Mouse (Mus musculus) spleen, postnatal 10 days (tissue): Measurements from ENCODE around the gene Armc2.

Experiments used
- DNase-seq, 2 experiments: peaks; one replicate each; pipeline ENCODE4 v3.0.0; 2021 to 2022; ENCODE audit warnings: low spot score in 2 of 2

Armc2 gene

GRCm38 (mm10) chr10:41907950-41908349, 110.3 kb downstream of the Armc2 start:
- no peak for DNase-seq

DNA sequence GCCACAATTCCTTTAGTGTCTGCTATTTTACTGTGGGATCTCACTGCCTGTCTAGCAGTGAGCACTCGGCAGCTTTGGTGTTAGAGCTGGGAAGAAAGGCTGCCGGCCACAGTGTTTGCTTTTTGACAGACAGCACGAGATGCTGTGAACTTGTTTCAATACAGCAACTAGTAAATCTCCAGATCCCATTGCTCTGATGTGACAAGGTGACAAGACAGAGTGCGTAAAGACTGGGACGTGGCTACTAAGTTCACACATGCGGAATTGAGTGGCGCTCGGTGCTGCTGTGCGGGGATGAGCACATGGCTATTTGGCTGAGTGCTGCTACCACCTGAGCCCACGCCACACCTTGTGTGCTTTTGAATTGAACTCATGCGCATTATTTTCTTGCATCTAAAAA, 110.8 kb downstream of the Armc2 start:
- no peak for DNase-seq

GRCm38 (mm10) chr10:41901864-41902263, 116.4 kb downstream of the Armc2 start:
- DNase-seq = no peak

DNA sequence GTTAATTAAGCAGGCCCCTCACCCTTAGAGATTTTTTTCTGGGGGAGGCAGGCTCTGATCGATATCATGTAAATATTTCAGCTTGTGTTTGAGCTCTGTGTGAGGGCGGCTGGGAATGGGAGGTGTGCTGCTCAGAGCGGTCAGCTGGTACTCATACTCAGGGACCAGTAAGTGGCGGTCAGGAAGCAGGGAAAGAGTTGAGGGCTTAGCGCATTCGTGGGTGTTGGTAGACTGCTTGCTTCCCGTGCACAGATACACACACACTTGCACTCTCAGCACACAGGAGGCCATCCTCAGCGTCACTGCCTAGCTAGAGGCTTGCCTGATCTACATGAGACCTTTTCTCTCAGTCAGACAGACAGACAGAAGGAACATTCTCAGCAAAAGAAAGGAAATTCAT, 116.8 kb downstream of the Armc2 start:
- DNase-seq = no peak

- DNase-seq = no peak
These were observed 121.4 kb downstream of the Armc2 start for GRCm38 (mm10) chr10:41896865-41897264.

DNA sequence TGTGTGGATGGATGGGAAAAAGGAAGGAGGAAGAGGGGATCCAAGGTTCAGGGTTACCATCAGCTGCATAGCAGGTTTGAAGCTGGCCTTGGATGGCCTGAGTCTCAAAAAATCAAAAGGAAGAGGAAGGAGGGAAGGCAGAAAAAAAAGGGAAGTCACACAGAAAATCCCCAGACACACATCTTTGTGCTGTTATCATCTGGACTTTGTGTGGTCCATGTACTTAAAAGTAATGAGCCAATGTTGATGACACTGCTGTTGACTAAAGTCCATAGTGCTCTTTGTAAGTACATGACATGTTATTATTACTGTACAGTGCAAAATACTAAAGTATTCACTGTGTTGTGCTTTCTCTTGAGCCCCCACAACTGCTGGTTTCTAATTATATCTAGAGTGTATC, 121.8 kb downstream of the Armc2 start:
- DNase-seq = no peak

DNA sequence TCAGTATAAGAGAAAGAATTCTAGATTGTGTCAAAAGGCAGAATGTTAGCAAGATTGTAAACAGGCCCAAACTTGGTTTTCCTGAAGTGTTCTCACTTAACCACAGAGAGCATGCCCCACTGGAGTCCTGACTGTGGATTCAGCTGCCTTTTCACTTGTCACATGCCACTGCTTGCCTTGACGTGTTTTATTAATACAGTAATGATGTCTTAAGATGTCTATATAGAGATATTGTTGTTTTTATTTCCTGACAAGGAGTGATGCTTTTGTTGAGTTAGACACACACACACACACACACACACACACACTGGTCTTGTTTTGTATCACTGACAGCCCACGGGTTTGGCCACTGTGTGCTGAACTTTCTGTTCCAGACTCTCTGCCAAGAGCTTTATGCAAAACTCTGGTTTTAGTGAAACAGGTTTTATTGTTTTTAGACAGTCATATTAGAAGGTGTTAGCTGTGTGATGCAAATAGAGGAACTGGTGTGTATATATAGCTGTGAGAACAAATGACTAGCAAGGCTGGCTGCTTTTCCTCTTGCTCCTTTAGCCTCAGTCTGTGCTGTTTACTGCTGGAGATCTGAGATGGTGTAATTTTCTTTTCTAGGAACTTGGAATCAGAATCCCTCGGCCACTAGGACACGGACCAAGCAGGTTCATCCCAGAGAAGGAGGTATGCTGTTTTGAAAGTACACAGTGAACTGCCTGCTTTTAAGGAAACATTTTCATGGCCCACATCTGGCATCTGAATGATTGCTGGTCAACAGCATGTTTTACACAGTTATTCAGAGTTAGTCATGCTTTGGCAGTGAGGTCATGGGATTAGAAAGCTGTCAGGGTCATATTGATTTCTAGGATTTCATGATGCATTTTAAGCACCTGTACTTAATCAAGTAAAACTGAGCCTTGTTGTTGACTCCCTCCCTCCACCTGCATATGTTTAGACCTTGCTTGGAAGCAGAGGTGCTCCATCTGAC, 124.5 kb downstream of the Armc2 start:
- DNase-seq = no peak

GRCm38 (mm10) chr10:41891312-41891711, 126.9 kb downstream of the Armc2 start:
- DNase-seq = no peak

- no peak for DNase-seq
These were observed 127.7 kb downstream of the Armc2 start for GRCm38 (mm10) chr10:41890537-41890936.

GRCm38 (mm10) chr10:41889566-41889965, 128.7 kb downstream of the Armc2 start:
- DNase-seq = no peak

DNA sequence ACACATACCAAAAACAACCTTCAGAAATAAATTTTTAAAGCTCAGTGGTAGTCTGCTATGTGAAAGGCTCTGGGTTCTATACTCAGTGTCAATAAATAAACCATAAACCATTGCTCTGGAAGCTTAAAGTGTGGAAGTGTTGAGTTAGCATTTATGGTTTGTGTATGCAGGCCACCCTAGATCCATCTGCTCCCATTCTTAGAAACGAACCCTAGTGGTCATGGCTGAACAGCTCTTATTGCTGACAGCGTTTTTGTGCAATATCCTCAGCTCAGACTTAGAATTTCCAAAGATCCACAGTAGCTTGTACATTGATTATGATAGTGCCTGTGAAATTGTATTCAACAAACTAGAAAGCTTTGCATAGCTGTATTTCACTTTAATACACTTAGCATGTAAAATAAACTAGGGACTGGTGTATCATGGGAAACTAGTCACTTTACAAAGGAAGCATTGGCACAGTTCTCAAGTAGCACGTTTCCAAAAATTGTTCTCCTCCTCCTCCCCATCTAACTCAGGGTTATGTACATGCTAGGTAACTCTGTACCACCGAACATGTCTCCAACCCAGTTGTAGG, 129.8 kb downstream of the Armc2 start:
- peak in 1 of 2 experiments; percentile 39 for DNase-seq

- peak; percentile 89 to 99 for DNase-seq
These were observed 131.0 kb downstream of the Armc2 start for GRCm38 (mm10) chr10:41887080-41887821.

GRCm38 (mm10) chr10:41883741-41884575, 134.3 kb downstream of the Armc2 start:
- no peak for DNase-seq

- no peak for DNase-seq
These were observed 136.8 kb downstream of the Armc2 start for GRCm38 (mm10) chr10:41881438-41881837.

GRCm38 (mm10) chr10:41880777-41881176, 137.5 kb downstream of the Armc2 start:
- DNase-seq = no peak

- DNase-seq = no peak
These were observed 138.0 kb downstream of the Armc2 start for GRCm38 (mm10) chr10:41880206-41880605.

DNA sequence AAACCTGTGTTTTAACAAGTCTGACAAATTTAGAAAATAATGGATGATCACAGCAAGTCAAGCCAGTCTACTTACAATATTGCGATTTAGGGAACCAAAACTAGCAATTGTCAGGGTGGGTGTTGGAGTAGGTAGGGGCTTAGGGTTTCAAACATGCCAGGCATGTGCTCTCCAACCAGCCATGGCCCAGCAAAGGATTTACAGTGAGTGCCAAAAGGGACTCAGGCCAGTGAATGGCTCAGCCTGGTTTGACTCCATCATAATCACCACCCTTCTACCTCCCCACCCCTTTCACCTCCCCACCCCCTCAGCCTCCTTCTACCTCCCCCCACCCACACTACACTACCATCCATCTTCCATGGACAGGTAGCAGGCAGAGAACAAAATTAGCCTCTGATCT, 138.6 kb downstream of the Armc2 start:
- no peak for DNase-seq

DNA sequence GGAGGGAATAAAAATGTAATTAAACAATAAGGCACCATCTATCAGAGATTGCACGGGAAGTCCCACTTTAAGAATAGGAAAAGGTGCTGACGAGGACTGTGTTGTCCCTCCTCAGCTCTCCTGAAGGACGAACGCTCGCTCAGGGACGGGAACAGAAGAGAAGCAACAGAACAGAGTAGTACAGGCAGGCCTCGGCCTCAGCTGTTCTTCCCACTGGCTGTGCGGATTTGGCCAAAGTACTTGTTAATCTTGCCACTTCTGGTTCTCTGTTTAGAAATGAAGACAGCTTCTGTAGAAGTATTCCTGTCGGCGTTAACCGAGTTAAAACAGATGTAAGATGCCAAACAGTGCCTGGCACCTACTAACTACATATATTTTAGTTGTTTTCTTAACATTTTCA, 139.9 kb downstream of the Armc2 start:
- no peak for DNase-seq

DNA sequence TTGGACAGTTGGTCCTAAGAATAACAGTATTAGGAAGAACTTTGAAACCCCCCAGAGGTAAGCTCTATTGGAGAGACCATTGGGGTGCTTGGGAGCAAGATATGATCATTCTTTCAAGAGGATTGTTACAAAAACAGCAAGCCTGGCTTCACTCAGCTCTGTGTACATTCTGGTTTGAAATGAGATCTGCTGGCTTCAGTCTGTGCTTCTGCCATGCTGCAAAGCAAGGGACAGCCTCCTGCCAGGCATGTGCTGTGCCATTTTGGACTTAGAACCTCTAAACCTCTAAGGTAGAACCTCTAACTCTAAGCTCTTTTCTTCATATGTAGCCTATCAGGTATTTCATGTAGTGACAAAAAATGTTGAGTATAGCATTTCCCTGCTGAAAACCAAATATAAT, 142.6 kb downstream of the Armc2 start:
- no peak for DNase-seq

DNA sequence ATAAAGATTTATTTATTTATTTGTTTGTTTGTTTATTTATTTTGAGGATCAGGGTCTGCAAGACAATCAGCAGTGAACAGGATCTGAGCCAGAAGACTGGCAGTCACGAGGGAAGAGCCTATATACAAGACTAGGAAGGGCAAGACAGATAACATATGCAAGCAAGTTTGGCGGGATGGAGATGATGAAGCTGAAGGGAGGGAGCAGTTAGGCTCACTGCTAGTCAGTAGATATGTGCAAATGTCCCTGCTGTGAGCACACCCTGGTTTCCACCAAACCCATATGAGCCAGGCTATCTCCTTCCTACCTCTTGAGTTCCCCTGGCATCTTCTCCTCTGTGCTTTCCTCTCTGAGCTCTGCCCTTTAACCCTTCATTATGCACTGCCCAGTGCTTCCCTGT, 146.7 kb downstream of the Armc2 start:
- no peak for DNase-seq

GRCm38 (mm10) chr10:41870101-41870500, 148.1 kb downstream of the Armc2 start:
- no peak for DNase-seq

DNA sequence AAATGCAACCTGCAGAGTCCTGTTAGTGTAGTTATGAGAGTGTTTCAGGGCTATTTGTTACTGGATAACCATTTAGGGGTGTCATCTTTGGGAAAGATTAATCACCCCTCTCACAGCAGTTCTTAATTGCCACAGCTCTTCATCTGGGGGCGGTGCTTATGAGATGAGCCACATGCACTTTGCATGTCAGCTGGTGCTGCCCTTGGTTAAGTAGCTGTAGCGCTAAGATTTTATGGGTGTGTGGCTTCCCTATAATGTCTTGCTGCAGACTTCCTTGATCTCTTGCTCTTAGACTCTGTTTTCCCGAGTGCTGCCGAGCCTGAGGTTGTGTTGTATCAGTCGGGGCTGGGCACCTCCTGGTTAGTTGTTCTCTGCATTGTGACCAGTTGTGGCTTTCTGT, 150.3 kb downstream of the Armc2 start:
- no peak for DNase-seq
